Mouse (Mus musculus) heart, embryonic 14.5 days (tissue): ENCODE measurements around the gene Timm23. TPM values are rescaled to one million over a fixed set of nuclear protein-coding genes. Genes with fewer than 3 reads are reported as not detected.

ENCODE experiments used
- polyA plus RNA-seq: library from polyadenylated mRNA; unstranded; fragments of >200 nt; fragmentation: Nextera tagmentation; extraction: Ambion mirVana; gene quantifications from 2 replicates; pipeline ENCODE4 v1.2.1, GENCODE M21; 2014

Gene Timm23
- polyA plus RNA-seq, 1 experiment from 2014 or later: 317 TPM

Other genes with a start within 250 kb of the Timm23 start
- gene Galnt15, start 172.9 kb downstream of the Timm23 start, polyA plus RNA-seq: 0.27 and 0.32 TPM in 2 replicates
- gene Oxnad1, start 116.5 kb downstream of the Timm23 start, polyA plus RNA-seq: 25.8 and 29.9 TPM in 2 replicates
- 93.4 and 96.0 TPM in 2 replicates for gene Dph3, start 116.2 kb downstream of the Timm23 start, polyA plus RNA-seq
- gene Msmb, start 59.9 kb downstream of the Timm23 start, polyA plus RNA-seq: 0.55 TPM in 1 of 2 replicates, not detected in the other
- 124 and 147 TPM in 2 replicates for gene Ncoa4, start 42.0 kb downstream of the Timm23 start, polyA plus RNA-seq
- 30.2 and 34.6 TPM in 2 replicates for gene Parg, start 51 bp upstream of the Timm23 start, polyA plus RNA-seq
- gene Ogdhl, start 120.1 kb upstream of the Timm23 start, polyA plus RNA-seq: 12.5 and 13.1 TPM in 2 replicates
- not detected in 2 replicates for gene 1700024G13Rik, start 186.5 kb upstream of the Timm23 start, polyA plus RNA-seq